Mouse (Mus musculus): ENCODE measurements around the gene Spata31d1a. TPM values are rescaled to one million over a fixed set of nuclear protein-coding genes. Genes with fewer than 3 reads are reported as not detected.
"Not testable (repeated sequence)": the region's sequence is repeated elsewhere in the genome, so short reads cannot be mapped to it uniquely, and the experiment has no call there.

Gene Spata31d1a
- polyA plus RNA-seq, 1 experiment = not detected

- TF ChIP-seq GATA1 (IDR thresholded peaks at IDR 0.05; ENCODE audit: borderline replicate concordance, low read length) (no peak), FLI1 (IDR thresholded peaks at IDR 0.05; ENCODE audit: low read length) (no peak)
- peak overlapping the region; percentile 76 for H3K4me3 ChIP-seq (replicated peaks)
These were observed 5.6 kb downstream of the Spata31d1a start for GRCm38 (mm10) chr13:59704562-59704961.

GRCm38 (mm10) chr13:59703514-59703913 is 6.6 kb downstream of the Spata31d1a start:
- H3K4me3 ChIP-seq (replicated peaks) = no peak overlapping the region
- peaks cover 63% of the 10 kb centered on the region for H3K27me3 ChIP-seq (replicated peaks)
- 0 out of 2 replicates have a peak, but pooled peaks cover 3% of the 10 kb centered on the region for H3K9me3 ChIP-seq
- peaks cover 21% of the 10 kb centered on the region for H3K4me1 ChIP-seq
- TF ChIP-seq FLI1 (IDR thresholded peaks at IDR 0.05; ENCODE audit: low read length) = no peak
- no peak for TF ChIP-seq GATA1 (IDR thresholded peaks at IDR 0.05; ENCODE audit: borderline replicate concordance, low read length)
- H3K36me3 ChIP-seq (replicated peaks; ENCODE audit: low read length) = no peaks in the 10 kb centered on the region

More at GRCm38 (mm10) chr13:59704562-59704961, 5.6 kb downstream of the Spata31d1a start:
- H3K4me1 ChIP-seq = peaks cover 21% of the 10 kb centered on the region
- H3K27me3 ChIP-seq (replicated peaks) = peaks cover 63% of the 10 kb centered on the region
- 0 out of 2 replicates have a peak, but pooled peaks cover 3% of the 10 kb centered on the region for H3K9me3 ChIP-seq
- H3K36me3 ChIP-seq (replicated peaks; ENCODE audit: low read length) = no peaks in the 10 kb centered on the region

GRCm38 (mm10) chr13:59700137-59700536 is 10.0 kb downstream of the Spata31d1a start:
- H3K27me3 ChIP-seq (replicated peaks) = peaks cover 65% of the 10 kb centered on the region
- H3K36me3 ChIP-seq (replicated peaks; ENCODE audit: low read length); H3K4me3 ChIP-seq (replicated peaks); H3K9me3 ChIP-seq: not testable (repeated sequence)
- H3K4me1 ChIP-seq = peaks cover 18% of the 10 kb centered on the region

- no peak for TF ChIP-seq FLI1 (IDR thresholded peaks at IDR 0.05; ENCODE audit: low read length)
- peaks cover 62% of the 10 kb centered on the region for H3K27me3 ChIP-seq (replicated peaks)
- no peak overlapping the region for H3K4me3 ChIP-seq (replicated peaks)
- peaks cover 17% of the 10 kb centered on the region for H3K9me3 ChIP-seq
- H3K4me1 ChIP-seq = peaks cover 8% of the 10 kb centered on the region
- H3K36me3 ChIP-seq (replicated peaks; ENCODE audit: low read length) = no peaks in the 10 kb centered on the region
These were observed 11.0 kb downstream of the Spata31d1a start for GRCm38 (mm10) chr13:59699131-59699530.

GRCm38 (mm10) chr13:59695781-59696180 is 14.3 kb downstream of the Spata31d1a start:
- no peak for TF ChIP-seq GATA1 (IDR thresholded peaks at IDR 0.05; ENCODE audit: borderline replicate concordance, low read length)
- no peak for TF ChIP-seq FLI1 (IDR thresholded peaks at IDR 0.05; ENCODE audit: low read length)
- Histone ChIP-seq H3K4me1 (no peaks in the 10 kb centered on the region), H3K9me3 (peaks cover 33% of the 10 kb centered on the region), H3K27me3 (replicated peaks) (peaks cover 57% of the 10 kb centered on the region), H3K36me3 (replicated peaks; ENCODE audit: low read length) (no peaks in the 10 kb centered on the region), H3K4me3 (replicated peaks) (no peak overlapping the region)

GRCm38 (mm10) chr13:59694008-59694407 is 16.1 kb downstream of the Spata31d1a start, which contains the start of gene 4921517D22Rik:
4921517D22Rik (minus strand) TSS chr13:59694108.
- Histone ChIP-seq H3K27me3 (replicated peaks) (peaks cover 58% of the 10 kb centered on the region), H3K4me1 (no peaks in the 10 kb centered on the region), H3K9me3 (peaks cover 38% of the 10 kb centered on the region), H3K36me3 (replicated peaks; ENCODE audit: low read length) (no peaks in the 10 kb centered on the region), H3K4me3 (replicated peaks) (no peak within 1 kb of the TSS)
- TF ChIP-seq GATA1 (IDR thresholded peaks at IDR 0.05; ENCODE audit: borderline replicate concordance, low read length) = no peak
- TF ChIP-seq FLI1 (IDR thresholded peaks at IDR 0.05; ENCODE audit: low read length) = no peak

GRCm38 (mm10) chr13:59691478-59691877 is 18.7 kb downstream of the Spata31d1a start:
- peaks cover 47% of the 10 kb centered on the region for H3K27me3 ChIP-seq (replicated peaks)

GRCm38 (mm10) chr13:59690576-59690975 is 19.6 kb downstream of the Spata31d1a start:
- peaks cover 44% of the 10 kb centered on the region for H3K27me3 ChIP-seq (replicated peaks)
- H3K36me3 ChIP-seq (replicated peaks; ENCODE audit: low read length) = no peaks in the 10 kb centered on the region
- no peaks in the 10 kb centered on the region for H3K4me1 ChIP-seq
- no peak for TF ChIP-seq FLI1 (IDR thresholded peaks at IDR 0.05; ENCODE audit: low read length)
- no peak for TF ChIP-seq GATA1 (IDR thresholded peaks at IDR 0.05; ENCODE audit: borderline replicate concordance, low read length)
- peaks cover 35% of the 10 kb centered on the region for H3K9me3 ChIP-seq
- H3K4me3 ChIP-seq (replicated peaks) = no peak overlapping the region

More at GRCm38 (mm10) chr13:59691478-59691877, 18.7 kb downstream of the Spata31d1a start:
- Histone ChIP-seq H3K9me3 (peaks cover 38% of the 10 kb centered on the region), H3K4me1 (no peaks in the 10 kb centered on the region), H3K4me3 (replicated peaks) (no peak overlapping the region), H3K36me3 (replicated peaks; ENCODE audit: low read length) (no peaks in the 10 kb centered on the region)
- TF ChIP-seq GATA1 (IDR thresholded peaks at IDR 0.05; ENCODE audit: borderline replicate concordance, low read length) = no peak
- TF ChIP-seq FLI1 (IDR thresholded peaks at IDR 0.05; ENCODE audit: low read length) = no peak

GRCm38 (mm10) chr13:59689843-59690242 is 20.3 kb downstream of the Spata31d1a start:
- Histone ChIP-seq H3K4me3 (replicated peaks) (no peak overlapping the region), H3K9me3 (peaks cover 28% of the 10 kb centered on the region), H3K4me1 (no peaks in the 10 kb centered on the region), H3K36me3 (replicated peaks; ENCODE audit: low read length) (no peaks in the 10 kb centered on the region), H3K27me3 (replicated peaks) (peaks cover 39% of the 10 kb centered on the region)
- TF ChIP-seq FLI1 (IDR thresholded peaks at IDR 0.05; ENCODE audit: low read length) = no peak
- no peak for TF ChIP-seq GATA1 (IDR thresholded peaks at IDR 0.05; ENCODE audit: borderline replicate concordance, low read length)

- Histone ChIP-seq H3K36me3 (replicated peaks; ENCODE audit: low read length) (no peaks in the 10 kb centered on the region), H3K9me3 (peaks cover 23% of the 10 kb centered on the region), H3K4me3 (replicated peaks) (no peak overlapping the region), H3K4me1 (no peaks in the 10 kb centered on the region), H3K27me3 (replicated peaks) (peaks cover 37% of the 10 kb centered on the region)
- no peak for TF ChIP-seq GATA1 (IDR thresholded peaks at IDR 0.05; ENCODE audit: borderline replicate concordance, low read length)
- TF ChIP-seq FLI1 (IDR thresholded peaks at IDR 0.05; ENCODE audit: low read length) = no peak
These were observed 20.8 kb downstream of the Spata31d1a start for GRCm38 (mm10) chr13:59689313-59689712.

GRCm38 (mm10) chr13:59688338-59688770 is 21.8 kb downstream of the Spata31d1a start:
- Histone ChIP-seq H3K36me3 (replicated peaks; ENCODE audit: low read length) (no peaks in the 10 kb centered on the region), H3K4me1 (no peaks in the 10 kb centered on the region), H3K27me3 (replicated peaks) (peaks cover 33% of the 10 kb centered on the region), H3K9me3 (peaks cover 14% of the 10 kb centered on the region), H3K4me3 (replicated peaks) (no peak overlapping the region)
- TF ChIP-seq FLI1 (IDR thresholded peaks at IDR 0.05; ENCODE audit: low read length) = no peak
- no peak for TF ChIP-seq GATA1 (IDR thresholded peaks at IDR 0.05; ENCODE audit: borderline replicate concordance, low read length)
